In the genomic region with DNA sequence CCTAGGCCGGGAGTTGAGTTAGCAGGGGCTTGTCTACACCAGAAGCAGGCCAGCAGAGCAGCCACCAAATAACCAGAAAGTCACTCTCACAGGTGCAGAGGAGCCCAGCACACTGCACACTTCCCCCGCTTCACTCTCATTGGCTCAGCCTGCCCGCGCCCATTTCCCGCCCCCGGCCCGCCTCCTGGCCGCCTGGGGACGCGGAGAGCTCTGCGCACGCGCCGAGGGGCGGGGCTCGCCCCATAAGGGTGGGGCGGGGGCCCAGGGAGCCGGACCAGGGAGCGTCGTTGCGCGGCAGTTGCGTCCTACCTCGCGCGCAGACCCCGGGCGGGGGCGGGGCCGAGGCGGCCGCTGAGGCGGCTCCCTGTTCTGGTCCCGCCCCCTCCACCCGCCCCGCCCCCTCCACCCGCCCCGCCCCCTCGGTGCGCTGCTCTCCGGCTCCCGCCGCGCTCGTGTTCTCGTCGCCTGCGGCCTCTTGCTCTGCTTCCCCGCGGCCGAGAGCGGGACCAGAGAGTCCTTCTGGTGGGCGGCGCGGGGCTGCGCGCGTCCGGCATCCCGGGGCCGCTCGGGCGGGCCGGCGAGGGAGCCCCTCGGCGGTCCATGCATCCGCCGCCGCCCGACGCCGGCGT, we compare ENCODE assay signal across 8 mouse cellular contexts. TPM values are rescaled to one million over a fixed set of nuclear protein-coding genes. Genes with fewer than 3 reads are reported as not detected.
DNase-seq lines count a peak whose midpoint lies in the region; ATAC-seq lines count a peak whose summit lies in the region.

Gene Ppp4r4, plus strand, starts transcription at position 264 of the 629 bp plus-strand sequence.

- peak; percentile 96 to 97 for DNase-seq in adrenal gland, adult 18-20 months (ENCODE audit: low spot score in 2 of 2)
- peak; percentile 98 for DNase-seq in embryo, embryonic 11 days
- DNase-seq in gastrocnemius, postnatal 25 days: peak; percentile 95
- DNase-seq in left cerebral cortex, adult 9 months (ENCODE audit: low spot score in 2 of 2): peak; percentile 86 to 93
- peak; percentile 95 to 96 for DNase-seq in right cerebral cortex, postnatal 10 days (ENCODE audit: low spot score in 2 of 2)
- DNase-seq in urinary bladder, postnatal 14 days (ENCODE audit: low spot score): peak; percentile 93

- ATAC-seq in inflammation-experienced regulatory T-cells, adult 6 months: peak; percentile 87
- peak; percentile 92 for ATAC-seq in megakaryocyte progenitor cell, adult 5-6 weeks (replicated peaks; ENCODE audit: poor library complexity)

RNA-seq across cellular contexts. Expression of gene Ppp4r4, which starts in this region (rescaled TPM):
- 1 to 10 TPM; 2.5 to 3.4 TPM for total RNA-seq in adrenal gland, adult 18-20 months (2021)
- under 1 TPM; 0.29 to 0.33 TPM for total RNA-seq in gastrocnemius, postnatal 25 days (2021)
- polyA plus RNA-seq in inflammation-experienced regulatory T-cells, adult 6 months (2017; shearing (Covaris generic)): under 1 TPM in 1 of 3 experiments, not detected in 2; 0.28 TPM
- 0.10 TPM in 1 of 2 replicates, not detected in the other for total RNA-seq in megakaryocyte progenitor cell, adult 5-6 weeks (2015)
- not detected in 2 replicates for total RNA-seq in megakaryocyte progenitor cell, adult 5-6 weeks (2017)

Comparison
In these comparisons a context has a peak if more than half of its experiments do, and no peak if none do; other contexts are left out.
1. Peak in every context shown above with its lines: DNase-seq and ATAC-seq.
2. Peak in DNase-seq in gastrocnemius, postnatal 25 days; RNA of the gene not detected or under 1 TPM.
3. Peak in ATAC-seq in inflammation-experienced regulatory T-cells, adult 6 months; RNA of the gene not detected or under 1 TPM.
4. Peak in ATAC-seq in megakaryocyte progenitor cell, adult 5-6 weeks; RNA of the gene not detected or under 1 TPM.